Mouse (Mus musculus): ENCODE data around the gene Tle1. TPM values are rescaled to one million over a fixed set of nuclear protein-coding genes. Genes with fewer than 3 reads are reported as not detected.

The Tle1 gene
- polyA plus RNA-seq, 1 experiment from 2014 or later: 8.7 TPM

GRCm38 (mm10) chr4:72167761-72168229 lies 32.9 kb downstream of the Tle1 start:
- H3K4me1 ChIP-seq (ENCODE audit: control insufficient read depth, low read depth, low read length): no peaks in the 10 kb centered on the region; the same call in 1 of the 2 replicates
- H3K9ac ChIP-seq (ENCODE audit: low read depth, low read length): no peak overlapping the region
- H3K27me3 ChIP-seq (ENCODE audit: control insufficient read depth, insufficient read depth, low read depth, low read length): no peaks in the 10 kb centered on the region
- no peaks in the 10 kb centered on the region for H3K9me3 ChIP-seq (replicated peaks; ENCODE audit: control insufficient read depth, low read length)
- H3K4me3 ChIP-seq (ENCODE audit: low read depth, low read length): no peak overlapping the region
- H3K27ac ChIP-seq (ENCODE audit: low read length): no peak overlapping the region
- H3K36me3 ChIP-seq (ENCODE audit: control insufficient read depth, insufficient read depth): no peaks in the 10 kb centered on the region
- no peak overlapping the region for H3K4me2 ChIP-seq (ENCODE audit: low read depth, low read length)
- 62% methylated on average over 2 of the region's 2 CpGs for WGBS (ENCODE audit: insufficient replicate concordance)
- ATAC-seq (ENCODE audit: low read depth): no peak

DNA sequence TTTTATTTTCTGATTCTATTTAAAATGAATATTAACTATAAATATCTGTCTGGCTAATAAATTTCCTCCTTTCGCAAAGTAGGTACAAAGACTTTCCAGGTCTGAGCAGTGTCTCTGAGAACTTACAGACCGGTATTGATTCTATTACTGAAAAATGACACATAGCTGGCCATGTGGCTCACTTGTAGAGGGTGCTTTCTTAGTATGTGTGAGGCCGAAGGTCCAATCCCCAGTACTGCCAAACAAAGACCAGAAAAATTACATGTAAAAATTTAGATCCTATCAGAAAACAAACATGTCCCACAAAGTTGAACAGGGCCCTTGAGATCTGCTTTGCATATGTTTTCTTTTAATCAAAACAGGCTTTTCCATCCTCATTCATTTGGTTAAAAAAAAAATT lies 33.5 kb downstream of the Tle1 start:
- Histone ChIP-seq H3K9me3 (replicated peaks; ENCODE audit: control insufficient read depth, low read length) (no peaks in the 10 kb centered on the region), H3K4me1 (ENCODE audit: control insufficient read depth, low read depth, low read length) (no peaks in the 10 kb centered on the region; the same call in 1 of the 2 replicates), H3K27ac (ENCODE audit: low read length) (no peak overlapping the region), H3K4me3 (ENCODE audit: low read depth, low read length) (no peak overlapping the region), H3K4me2 (ENCODE audit: low read depth, low read length) (no peak overlapping the region), H3K36me3 (ENCODE audit: control insufficient read depth, insufficient read depth) (no peaks in the 10 kb centered on the region), H3K9ac (ENCODE audit: low read depth, low read length) (no peak overlapping the region), H3K27me3 (ENCODE audit: control insufficient read depth, insufficient read depth, low read depth, low read length) (no peaks in the 10 kb centered on the region)
- 78% methylated on average over 3 of the region's 3 CpGs for whole genome bisulfite sequencing (ENCODE audit: insufficient replicate concordance)
- no peak for ATAC-seq (ENCODE audit: low read depth)

GRCm38 (mm10) chr4:72166561-72166960 lies 34.2 kb downstream of the Tle1 start:
- H3K4me3 ChIP-seq (ENCODE audit: low read depth, low read length): no peak overlapping the region
- no peaks in the 10 kb centered on the region; the same call in 1 of the 2 replicates for H3K4me1 ChIP-seq (ENCODE audit: control insufficient read depth, low read depth, low read length)
- 76% methylated on average over 2 of the region's 2 CpGs for WGBS (ENCODE audit: insufficient replicate concordance)
- no peaks in the 10 kb centered on the region for H3K9me3 ChIP-seq (replicated peaks; ENCODE audit: control insufficient read depth, low read length)
- no peaks in the 10 kb centered on the region for H3K27me3 ChIP-seq (ENCODE audit: control insufficient read depth, insufficient read depth, low read depth, low read length)
- H3K36me3 ChIP-seq (ENCODE audit: control insufficient read depth, insufficient read depth): no peaks in the 10 kb centered on the region
- H3K9ac ChIP-seq (ENCODE audit: low read depth, low read length): no peak overlapping the region
- no peak overlapping the region for H3K27ac ChIP-seq (ENCODE audit: low read length)
- ATAC-seq (ENCODE audit: low read depth): no peak
- H3K4me2 ChIP-seq (ENCODE audit: low read depth, low read length): no peak overlapping the region

GRCm38 (mm10) chr4:72165765-72166164 lies 35.0 kb downstream of the Tle1 start:
- no peak overlapping the region for H3K4me2 ChIP-seq (ENCODE audit: low read depth, low read length)
- ATAC-seq (ENCODE audit: low read depth): no peak
- no peak overlapping the region for H3K27ac ChIP-seq (ENCODE audit: low read length)
- H3K36me3 ChIP-seq (ENCODE audit: control insufficient read depth, insufficient read depth): no peaks in the 10 kb centered on the region
- H3K9me3 ChIP-seq (replicated peaks; ENCODE audit: control insufficient read depth, low read length): no peaks in the 10 kb centered on the region
- H3K9ac ChIP-seq (ENCODE audit: low read depth, low read length): no peak overlapping the region
- H3K4me1 ChIP-seq (ENCODE audit: control insufficient read depth, low read depth, low read length): no peaks in the 10 kb centered on the region; the same call in 1 of the 2 replicates
- no peaks in the 10 kb centered on the region for H3K27me3 ChIP-seq (ENCODE audit: control insufficient read depth, insufficient read depth, low read depth, low read length)
- 85% methylated on average over 9 of the region's 9 CpGs for WGBS (ENCODE audit: insufficient replicate concordance)
- no peak overlapping the region for H3K4me3 ChIP-seq (ENCODE audit: low read depth, low read length)

GRCm38 (mm10) chr4:72162445-72163218 lies 38.1 kb downstream of the Tle1 start:
- 69% methylated on average over 4 of the region's 4 CpGs for WGBS (ENCODE audit: insufficient replicate concordance)
- Histone ChIP-seq H3K27ac (ENCODE audit: low read length) (no peak overlapping the region), H3K27me3 (ENCODE audit: control insufficient read depth, insufficient read depth, low read depth, low read length) (no peaks in the 10 kb centered on the region), H3K36me3 (ENCODE audit: control insufficient read depth, insufficient read depth) (peaks cover 3% of the 10 kb centered on the region), H3K4me1 (ENCODE audit: control insufficient read depth, low read depth, low read length) (no peaks in the 10 kb centered on the region), H3K9me3 (replicated peaks; ENCODE audit: control insufficient read depth, low read length) (no peaks in the 10 kb centered on the region), H3K4me3 (ENCODE audit: low read depth, low read length) (no peak overlapping the region), H3K9ac (ENCODE audit: low read depth, low read length) (no peak overlapping the region), H3K4me2 (ENCODE audit: low read depth, low read length) (no peak overlapping the region)
- ATAC-seq (ENCODE audit: low read depth): no peak

- H3K27ac ChIP-seq (ENCODE audit: low read length): no peak overlapping the region
- WGBS (ENCODE audit: insufficient replicate concordance): 85% methylated on average over 14 of the region's 14 CpGs
- H3K4me1 ChIP-seq (ENCODE audit: control insufficient read depth, low read depth, low read length): no peaks in the 10 kb centered on the region
- no peak overlapping the region for H3K9ac ChIP-seq (ENCODE audit: low read depth, low read length)
- H3K4me2 ChIP-seq (ENCODE audit: low read depth, low read length): no peak overlapping the region
- H3K36me3 ChIP-seq (ENCODE audit: control insufficient read depth, insufficient read depth): peaks cover 3% of the 10 kb centered on the region
- no peaks in the 10 kb centered on the region for H3K27me3 ChIP-seq (ENCODE audit: control insufficient read depth, insufficient read depth, low read depth, low read length)
- no peaks in the 10 kb centered on the region for H3K9me3 ChIP-seq (replicated peaks; ENCODE audit: control insufficient read depth, low read length)
- ATAC-seq (ENCODE audit: low read depth): no peak
- H3K4me3 ChIP-seq (ENCODE audit: low read depth, low read length): no peak overlapping the region
Observed at GRCm38 (mm10) chr4:72160102-72160511, 40.6 kb downstream of the Tle1 start.

DNA sequence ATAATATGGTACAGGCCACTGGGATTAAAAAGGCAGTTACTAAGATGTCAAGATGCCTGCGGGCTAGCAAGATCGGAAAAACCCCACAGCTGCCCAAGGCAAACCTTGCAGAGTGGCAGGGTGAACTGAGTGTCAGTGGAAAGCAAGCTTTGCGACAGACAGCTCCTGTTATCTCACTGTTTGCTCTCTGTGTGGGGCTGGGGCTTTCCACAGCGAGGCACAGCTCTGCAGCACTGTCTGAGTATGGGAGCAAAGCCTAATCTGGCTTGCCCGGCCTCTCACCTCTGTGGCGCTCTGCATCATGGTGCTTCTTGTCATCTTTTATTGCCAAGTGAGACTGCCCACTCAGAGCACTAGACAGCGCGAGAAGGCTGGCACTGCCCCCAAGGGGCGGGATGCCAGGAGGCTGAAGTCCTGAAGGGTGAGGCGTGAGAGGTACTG lies 42.8 kb downstream of the Tle1 start:
- no peak overlapping the region for H3K4me3 ChIP-seq (ENCODE audit: low read depth, low read length)
- H3K4me2 ChIP-seq (ENCODE audit: low read depth, low read length): no peak overlapping the region
- peaks cover 3% of the 10 kb centered on the region for H3K36me3 ChIP-seq (ENCODE audit: control insufficient read depth, insufficient read depth)
- H3K9ac ChIP-seq (ENCODE audit: low read depth, low read length): no peak overlapping the region
- H3K9me3 ChIP-seq (replicated peaks; ENCODE audit: control insufficient read depth, low read length): no peaks in the 10 kb centered on the region
- no peaks in the 10 kb centered on the region for H3K4me1 ChIP-seq (ENCODE audit: control insufficient read depth, low read depth, low read length)
- no peak overlapping the region for H3K27ac ChIP-seq (ENCODE audit: low read length)
- 62% methylated on average over 10 of the region's 10 CpGs for WGBS (ENCODE audit: insufficient replicate concordance)
- ATAC-seq (ENCODE audit: low read depth): no peak
- H3K27me3 ChIP-seq (ENCODE audit: control insufficient read depth, insufficient read depth, low read depth, low read length): no peaks in the 10 kb centered on the region

- Histone ChIP-seq H3K9ac (ENCODE audit: low read depth, low read length) (no peak overlapping the region), H3K4me1 (ENCODE audit: control insufficient read depth, low read depth, low read length) (no peaks in the 10 kb centered on the region), H3K9me3 (replicated peaks; ENCODE audit: control insufficient read depth, low read length) (no peaks in the 10 kb centered on the region), H3K27me3 (ENCODE audit: control insufficient read depth, insufficient read depth, low read depth, low read length) (no peaks in the 10 kb centered on the region), H3K4me2 (ENCODE audit: low read depth, low read length) (no peak overlapping the region), H3K36me3 (ENCODE audit: control insufficient read depth, insufficient read depth) (no peaks in the 10 kb centered on the region), H3K4me3 (ENCODE audit: low read depth, low read length) (no peak overlapping the region), H3K27ac (ENCODE audit: low read length) (no peak overlapping the region)
- no peak for ATAC-seq (ENCODE audit: low read depth)
- 67% methylated on average over 4 of the region's 4 CpGs for WGBS (ENCODE audit: insufficient replicate concordance)
Observed at GRCm38 (mm10) chr4:72150460-72151131, 50.1 kb downstream of the Tle1 start.

DNA sequence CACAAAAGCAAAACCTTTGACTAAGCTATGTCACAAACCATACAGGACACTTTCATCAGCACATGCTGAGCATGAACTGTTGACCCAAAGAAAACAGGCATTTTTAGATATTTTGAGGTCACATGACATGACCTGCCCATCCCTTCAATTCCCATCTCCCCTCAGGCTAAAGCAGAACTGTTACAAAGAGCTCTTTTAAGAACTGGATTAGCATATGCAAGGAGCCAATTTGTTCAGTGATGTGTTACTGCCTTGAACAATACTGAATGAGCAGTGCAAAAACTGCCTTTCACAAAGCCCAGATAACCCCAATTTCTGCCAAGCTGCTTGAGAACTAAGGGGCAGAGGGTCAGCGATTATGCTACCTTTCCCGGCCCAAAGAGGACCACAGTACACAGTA lies 54.7 kb downstream of the Tle1 start:
- ATAC-seq (ENCODE audit: low read depth): no peak
- H3K27ac ChIP-seq (ENCODE audit: low read length): no peak overlapping the region
- H3K9ac ChIP-seq (ENCODE audit: low read depth, low read length): no peak overlapping the region
- 79% methylated on average over 2 of the region's 2 CpGs for WGBS (ENCODE audit: insufficient replicate concordance)
- no peak overlapping the region for H3K4me3 ChIP-seq (ENCODE audit: low read depth, low read length)
- no peaks in the 10 kb centered on the region for H3K36me3 ChIP-seq (ENCODE audit: control insufficient read depth, insufficient read depth)
- H3K4me1 ChIP-seq (ENCODE audit: control insufficient read depth, low read depth, low read length): no peaks in the 10 kb centered on the region
- no peaks in the 10 kb centered on the region for H3K9me3 ChIP-seq (replicated peaks; ENCODE audit: control insufficient read depth, low read length)
- H3K27me3 ChIP-seq (ENCODE audit: control insufficient read depth, insufficient read depth, low read depth, low read length): no peaks in the 10 kb centered on the region
- no peak overlapping the region for H3K4me2 ChIP-seq (ENCODE audit: low read depth, low read length)

All from liver, embryonic 16.5 days (tissue).